Mouse (Mus musculus): Measurements from ENCODE around the gene Gm28557. TPM values are rescaled to one million over a fixed set of nuclear protein-coding genes. Genes with fewer than 3 reads are reported as not detected.
"Not testable (repeated sequence)": the region's sequence is repeated elsewhere in the genome, so short reads cannot be mapped to it uniquely, and the experiment has no call there.

Gene Gm28557
- 1 to 10 TPM; 5.1 to 8.4 (median 7.4) TPM for total RNA-seq (2022)

DNA sequence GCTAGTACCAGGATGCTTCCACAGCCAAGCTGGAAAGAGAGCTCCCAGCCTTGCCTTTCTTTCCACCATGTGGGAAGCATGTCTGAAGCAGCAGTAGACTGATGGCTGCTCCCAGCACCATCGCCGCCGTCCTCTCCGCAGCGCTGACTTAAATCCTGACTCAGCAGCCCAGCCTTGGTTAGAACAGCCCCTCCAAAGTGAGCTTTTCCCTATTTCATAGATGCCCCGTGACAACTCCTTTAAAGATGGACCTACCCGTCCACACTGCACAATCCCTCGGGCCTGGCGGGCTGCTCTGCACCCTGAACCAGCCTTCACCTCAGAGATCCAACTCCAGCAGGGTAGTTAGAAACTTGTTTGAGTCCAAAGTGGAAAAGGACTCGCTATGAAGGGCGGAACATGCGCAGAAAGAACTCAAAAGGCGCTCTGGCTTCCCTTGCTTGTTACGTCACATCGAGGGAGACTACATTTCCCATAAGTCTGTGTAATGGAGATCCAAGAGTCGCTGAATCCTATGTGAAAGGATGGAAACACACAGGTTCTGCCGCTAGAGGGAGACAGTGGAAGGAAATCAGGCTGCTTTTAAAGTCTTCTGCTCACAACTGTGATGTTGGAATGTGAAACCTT, at the start of gene Gm28557:
Gene Gm28557, minus strand, starts transcription at position 411 of the 627 bp plus-strand sequence.
- DNase-seq: peak; percentile 89

DNA sequence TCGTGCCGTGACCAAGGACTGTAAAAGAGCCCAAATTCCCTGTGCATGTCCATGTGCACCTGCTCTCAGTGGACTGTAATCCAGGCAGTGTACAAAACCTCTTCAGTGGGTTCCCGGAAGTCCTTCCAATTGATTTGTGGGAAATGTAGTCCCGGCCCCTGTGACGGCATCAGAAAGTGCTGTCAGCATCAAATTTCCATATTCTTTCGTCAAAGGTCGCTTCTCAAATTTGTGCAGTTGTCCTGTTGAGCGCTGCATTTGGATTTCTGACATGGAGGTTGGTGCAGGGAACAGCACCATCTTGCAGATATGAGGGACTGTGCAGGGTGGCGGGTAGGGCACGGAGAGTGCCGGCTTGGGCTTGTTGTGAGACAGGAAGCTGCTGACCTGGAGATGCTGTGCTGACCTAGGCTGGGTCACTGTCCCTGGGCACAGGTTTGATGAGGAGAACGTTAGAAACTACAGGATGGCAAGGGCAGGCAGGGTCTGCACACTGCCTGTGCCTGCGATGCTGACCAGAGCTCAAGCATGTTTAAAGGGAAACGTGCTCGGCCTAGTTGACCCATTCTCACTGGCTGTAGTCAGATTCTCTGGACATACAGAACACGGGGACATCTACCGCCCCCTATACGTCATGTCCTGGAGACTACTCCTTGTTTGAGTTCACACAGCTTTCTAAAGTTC, 19.8 kb upstream of the Gm28557 start:
- peak; percentile 80 for DNase-seq

DNA sequence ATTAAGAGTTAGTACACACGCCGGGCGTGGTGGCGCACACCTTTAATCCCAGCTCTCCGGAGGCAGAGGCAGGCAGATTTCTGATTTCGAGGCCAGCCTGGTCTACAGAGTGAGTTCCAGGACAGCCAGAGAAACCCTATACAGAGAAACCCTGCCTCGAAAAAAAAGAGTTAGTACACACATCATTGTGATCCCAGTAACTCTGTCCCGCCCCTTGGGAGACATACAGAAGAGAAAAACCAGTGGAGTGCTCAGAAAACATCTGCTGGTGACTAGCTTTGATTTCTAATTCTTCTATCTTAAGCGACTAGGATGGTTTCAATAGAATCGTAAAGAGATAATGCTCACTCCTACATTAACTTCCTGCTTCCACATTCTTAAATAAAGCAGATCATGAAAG, 19.1 kb upstream of the Gm28557 start:
- not testable (repeated sequence) for DNase-seq

DNA sequence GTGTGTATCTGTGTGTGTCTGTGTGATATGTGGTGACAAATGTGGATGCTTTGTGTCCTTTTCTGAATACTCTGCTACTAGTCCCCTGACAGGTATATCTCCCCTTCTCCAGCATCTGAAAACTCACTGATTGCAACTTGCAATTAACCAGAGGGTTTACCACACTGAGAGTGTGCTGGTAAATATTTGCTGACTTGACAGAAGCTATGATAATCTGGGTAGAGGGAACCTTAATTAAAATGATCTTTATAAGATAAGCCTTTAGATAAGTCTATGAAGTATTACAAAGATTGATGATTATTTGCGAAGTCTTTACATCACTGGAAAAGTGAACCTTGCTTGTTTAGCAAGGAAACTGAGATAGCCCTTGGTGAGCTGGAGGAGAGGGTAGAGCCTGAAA, 16.1 kb upstream of the Gm28557 start:
- DNase-seq: no peak

DNA sequence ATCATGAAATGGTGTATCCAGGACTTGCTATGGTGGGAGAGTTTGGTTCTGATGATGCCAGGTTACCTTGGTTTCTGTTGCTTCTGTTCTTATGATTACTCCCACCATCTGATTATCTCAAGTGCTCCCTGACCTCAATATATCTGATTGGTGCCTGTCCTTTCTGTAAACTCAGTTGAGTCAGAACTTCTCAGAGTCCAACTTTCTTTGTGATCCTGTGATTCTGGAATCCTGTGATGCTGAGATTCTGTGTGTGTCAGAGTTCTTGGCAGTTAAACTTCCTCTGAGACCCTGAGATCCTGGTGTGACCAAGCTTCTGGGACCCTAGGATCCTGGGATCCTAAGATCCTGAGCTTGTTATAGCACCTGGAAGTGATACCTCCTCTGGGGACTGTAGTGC, 13.0 kb upstream of the Gm28557 start, which contains the start of gene Zfp759:
Gene Zfp759, plus strand, starts transcription at position 301 of the 400 bp plus-strand sequence.
- DNase-seq: not testable (repeated sequence)

DNA sequence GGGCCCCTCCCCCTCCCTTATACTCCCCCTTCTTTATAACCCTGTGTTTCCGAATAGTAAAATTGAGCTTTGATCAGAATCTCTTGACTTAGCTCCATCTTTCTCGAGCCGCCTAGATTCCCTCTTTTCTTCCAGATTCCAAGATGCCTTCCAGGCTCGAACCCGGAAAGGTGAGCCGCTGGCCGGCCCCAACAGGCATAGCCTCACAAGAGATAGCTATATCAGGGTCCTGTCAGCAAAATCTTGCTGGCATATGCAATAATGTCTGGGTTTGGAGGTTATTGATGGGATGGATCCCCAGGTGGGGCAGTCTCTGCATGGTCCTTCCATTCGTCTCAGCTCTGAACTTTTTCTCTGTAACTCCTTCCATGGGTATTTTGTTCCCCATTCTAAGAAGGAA, 7.8 kb upstream of the Gm28557 start, which contains the start of gene Rslcan18:
Gene Rslcan18, minus strand, starts transcription at position 101 of the 400 bp plus-strand sequence.
- DNase-seq: not testable (repeated sequence)

DNA sequence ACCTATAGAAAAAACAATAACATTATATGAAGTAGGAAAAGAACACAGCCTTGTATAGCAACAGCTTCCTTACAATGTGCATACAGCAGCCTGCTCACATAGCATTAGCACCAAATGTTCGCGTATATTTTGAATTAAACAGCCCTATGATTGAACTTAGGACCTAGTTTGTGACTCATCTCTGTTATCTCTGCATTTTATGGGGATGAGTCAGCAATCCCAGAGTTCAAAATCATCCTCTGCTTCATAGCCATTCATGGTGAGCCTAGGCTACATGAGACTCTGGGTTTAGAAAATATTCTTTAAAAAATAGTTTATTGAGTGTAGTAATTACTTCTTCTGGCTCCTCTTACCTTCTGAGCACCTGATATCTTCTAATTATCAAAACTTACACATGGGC, 4.9 kb upstream of the Gm28557 start:
- DNase-seq: no peak

DNA sequence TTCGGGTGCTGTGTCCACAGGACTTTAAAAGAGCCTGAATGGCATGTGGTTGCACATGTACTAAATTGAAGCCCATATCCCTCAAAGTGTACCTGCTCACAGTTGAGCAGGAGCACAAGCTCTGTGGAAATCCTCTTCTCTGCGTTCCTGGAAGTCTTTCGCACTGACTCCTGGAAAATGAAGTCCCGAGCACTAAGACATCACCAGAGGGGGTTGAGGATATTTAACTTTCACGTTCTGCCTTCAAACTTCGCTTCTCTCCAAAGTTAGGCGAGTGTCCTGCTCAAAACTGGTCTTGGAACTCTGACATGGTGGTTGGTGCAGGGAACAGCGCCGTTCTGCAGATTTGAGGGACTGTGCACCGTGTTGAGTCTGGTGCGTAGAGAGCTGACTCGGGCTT, 3.7 kb upstream of the Gm28557 start:
- DNase-seq: no peak

DNA sequence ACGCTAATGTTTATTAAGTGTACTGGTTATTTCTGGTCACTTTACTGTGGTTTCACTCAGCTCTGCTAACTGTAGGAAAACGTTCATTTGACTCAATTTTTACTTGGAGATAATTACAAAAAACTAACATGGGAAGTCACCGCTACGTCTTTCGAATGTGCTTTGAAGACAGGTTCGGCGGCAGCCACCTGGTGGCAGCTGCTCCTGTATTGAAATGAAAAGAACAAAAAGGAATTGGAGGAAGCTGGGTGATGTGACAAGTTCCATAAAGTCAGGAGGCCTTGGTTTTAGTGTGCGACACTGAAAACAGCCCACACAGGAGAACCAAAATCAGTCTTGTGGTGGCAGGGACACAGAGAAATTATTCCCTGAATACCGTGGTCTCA, 410 bp upstream of the Gm28557 start:
- DNase-seq: peak; percentile 19

DNA sequence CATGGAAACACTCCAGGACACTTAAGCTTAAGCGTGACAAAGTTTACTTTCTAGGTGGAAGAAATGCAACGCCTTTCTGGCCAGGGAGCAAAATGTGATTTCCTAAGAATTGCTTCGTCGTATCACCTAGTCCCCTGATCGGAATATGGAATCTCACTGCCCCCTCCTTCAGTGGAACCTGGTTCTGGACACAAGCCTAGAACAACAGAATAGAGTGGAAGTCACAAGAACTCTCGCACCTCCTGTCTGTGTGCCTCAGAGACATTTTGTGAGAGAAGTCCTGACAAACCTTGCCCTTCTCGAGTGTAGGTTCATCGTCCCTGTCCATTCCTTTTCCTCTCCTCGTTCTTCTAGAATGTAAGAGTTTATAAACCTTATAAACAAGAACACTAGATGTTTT, 723 bp downstream of the Gm28557 start:
- DNase-seq: no peak

DNA sequence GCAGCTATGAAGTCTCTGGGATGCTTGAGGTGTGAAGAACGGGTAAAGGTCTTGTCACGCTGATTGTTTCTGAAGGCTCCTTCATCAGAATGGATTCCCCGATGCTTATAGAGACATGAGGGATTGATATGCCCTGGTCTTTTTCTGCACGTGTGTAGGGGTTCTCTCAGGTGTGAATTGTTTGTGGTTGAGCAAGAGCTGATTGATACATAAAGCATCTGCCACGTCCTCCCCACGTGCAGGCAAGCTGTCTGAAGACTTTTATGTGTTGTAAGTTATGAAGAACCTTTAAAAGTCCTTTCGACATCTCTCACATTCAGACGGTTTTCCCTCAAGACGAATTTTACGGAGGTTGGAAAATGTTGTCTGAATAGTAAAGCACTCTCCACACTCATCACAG, 10.5 kb downstream of the Gm28557 start, which contains the start of gene Zfp708:
Gene Zfp708, minus strand, starts transcription at position 101 of the 400 bp plus-strand sequence.
- DNase-seq: no peak

DNA sequence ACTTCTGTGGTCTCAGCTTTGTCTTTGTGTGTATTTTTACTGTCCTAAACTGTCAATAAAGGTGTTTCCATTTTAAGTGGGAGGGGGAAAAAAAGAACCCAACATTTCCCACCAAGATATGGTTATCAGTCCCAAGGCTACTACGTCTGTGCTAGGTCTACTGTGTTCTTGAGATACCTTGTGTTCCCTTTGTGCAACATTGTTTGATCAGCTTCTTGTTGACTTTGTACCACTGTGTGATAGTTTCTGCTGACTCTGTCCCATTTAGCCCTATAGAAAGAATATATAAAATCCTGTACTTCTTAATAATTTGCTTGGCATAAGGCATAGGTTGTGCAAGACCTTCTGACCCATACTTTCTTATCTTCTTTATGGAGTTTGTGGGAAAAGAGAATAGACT, 18.2 kb downstream of the Gm28557 start:
- DNase-seq: no peak

DNA sequence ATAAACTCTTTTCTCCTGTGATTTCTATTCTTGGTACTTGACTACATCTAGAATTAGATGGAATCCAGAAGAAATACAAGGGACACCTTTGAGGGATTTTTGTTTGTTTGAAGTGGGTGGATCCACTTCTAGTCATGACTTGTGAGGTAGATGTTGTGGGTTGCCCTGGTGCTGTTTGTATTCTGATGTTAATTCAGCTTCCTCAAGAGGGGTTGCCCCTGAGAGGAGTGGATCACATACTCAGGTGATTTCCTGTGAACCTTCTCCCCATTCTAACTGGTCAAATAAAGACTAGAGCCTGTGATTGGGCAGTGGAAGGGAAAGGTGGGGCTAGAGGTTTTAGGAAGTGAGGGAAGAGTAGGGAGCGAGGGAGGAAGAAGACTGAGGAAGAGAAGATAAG, 26.5 kb downstream of the Gm28557 start:
- DNase-seq: no peak

DNA sequence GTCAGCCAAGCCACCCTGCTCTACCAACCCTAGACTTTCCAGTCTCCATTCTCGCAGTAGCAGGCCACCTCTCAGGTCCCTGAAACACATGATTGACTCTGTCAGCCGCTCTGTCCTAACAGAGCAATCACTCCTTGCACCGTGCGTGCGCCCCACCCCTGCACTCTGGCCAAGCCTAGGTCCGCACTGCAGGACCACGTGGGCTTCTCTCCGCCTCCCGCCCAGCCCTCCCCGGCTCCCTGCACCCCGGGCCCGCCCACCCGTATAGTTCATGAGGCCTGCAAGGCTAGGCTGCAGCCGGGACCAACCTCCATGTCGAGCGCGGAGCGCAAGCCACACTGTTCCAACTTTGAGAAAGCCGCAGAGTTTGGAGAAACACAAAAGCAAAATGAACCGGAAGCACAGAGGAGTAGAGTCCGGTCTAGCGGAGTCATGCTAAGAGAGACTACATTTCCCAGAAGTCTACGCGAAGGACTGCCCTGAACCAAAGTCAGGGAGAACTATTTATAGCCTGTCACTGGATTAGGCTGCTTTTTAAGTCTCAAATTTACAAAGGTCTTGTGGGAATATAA, 27.2 kb downstream of the Gm28557 start:
- DNase-seq: peak; percentile 68

DNA sequence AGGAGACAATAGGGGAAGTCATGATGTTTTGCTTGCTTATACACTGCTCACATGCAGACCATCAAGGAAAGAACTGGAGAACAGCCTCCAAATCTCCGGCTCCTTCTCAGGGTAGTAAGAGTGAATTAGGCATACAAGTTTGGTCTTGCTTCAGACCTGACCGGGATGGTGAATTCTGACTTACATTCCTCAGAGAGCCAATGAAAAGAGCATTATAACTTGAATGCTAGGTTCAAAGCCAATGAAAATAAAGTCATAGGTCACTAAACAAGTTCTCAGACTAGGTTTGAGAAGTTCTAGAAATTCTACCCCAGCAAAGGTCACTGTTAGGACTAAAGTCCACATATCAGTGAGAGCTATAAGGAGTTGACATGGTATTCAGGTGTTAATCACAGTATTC, 31.2 kb downstream of the Gm28557 start:
- no peak for DNase-seq

DNA sequence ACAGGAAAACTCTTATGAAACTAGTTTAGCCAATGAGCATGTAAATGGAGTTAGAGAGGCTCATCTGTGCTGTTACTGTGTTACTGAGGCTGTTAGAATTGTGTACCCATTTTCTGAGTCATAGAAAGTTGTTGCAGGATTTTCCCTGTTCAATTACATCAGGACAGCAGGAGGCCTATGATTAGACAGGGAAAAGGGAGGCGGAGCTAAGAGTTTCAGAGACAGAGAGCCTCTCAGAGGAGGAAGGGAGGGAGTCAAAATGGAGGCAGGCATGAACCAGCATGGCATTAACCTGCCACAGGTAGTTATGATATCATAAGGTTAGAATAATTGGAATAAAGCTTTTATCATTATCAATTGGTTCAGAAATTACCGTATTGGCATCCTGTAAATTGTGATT, 35.6 kb downstream of the Gm28557 start:
- DNase-seq: no peak

DNA sequence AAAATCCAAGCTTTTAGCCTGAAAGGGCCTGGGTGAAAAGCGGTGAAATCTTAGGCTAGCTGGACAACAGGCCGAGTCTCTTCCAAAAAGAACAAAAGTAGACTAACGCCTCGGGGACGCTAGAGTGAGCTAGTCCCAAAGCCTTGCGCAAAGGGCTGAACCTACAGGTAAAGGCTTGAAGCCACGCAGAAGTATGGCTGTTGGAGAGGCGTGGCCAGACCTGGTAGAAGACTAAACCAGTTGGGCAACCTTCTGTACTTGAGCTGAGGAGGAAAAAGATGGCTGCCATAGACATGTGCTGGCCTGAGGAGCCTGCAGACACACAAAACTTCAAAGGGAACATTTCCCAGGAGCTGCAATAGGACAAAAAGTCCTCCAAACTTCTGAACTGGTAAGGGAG, 43.0 kb downstream of the Gm28557 start:
- no peak for DNase-seq

DNA sequence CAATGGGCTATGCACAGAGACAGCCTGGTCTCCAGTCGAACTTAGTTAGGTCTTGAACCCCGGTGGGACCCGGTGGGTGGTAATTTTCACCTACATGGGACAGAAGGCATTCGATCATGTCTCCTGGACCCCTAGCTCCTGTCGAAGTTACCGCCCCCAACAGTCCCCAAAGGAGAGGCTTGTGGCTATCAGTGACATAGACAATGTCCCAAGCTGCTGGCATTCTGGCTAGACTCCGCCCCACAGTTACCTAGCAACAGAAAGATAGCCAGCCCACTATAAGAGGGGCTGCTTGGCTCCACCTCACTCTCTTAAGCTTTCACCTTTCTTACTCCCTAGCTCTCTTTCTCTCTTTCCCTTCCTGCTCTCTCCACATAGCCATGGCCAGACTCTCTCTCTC, 46.0 kb downstream of the Gm28557 start:
- DNase-seq: no peak

DNA sequence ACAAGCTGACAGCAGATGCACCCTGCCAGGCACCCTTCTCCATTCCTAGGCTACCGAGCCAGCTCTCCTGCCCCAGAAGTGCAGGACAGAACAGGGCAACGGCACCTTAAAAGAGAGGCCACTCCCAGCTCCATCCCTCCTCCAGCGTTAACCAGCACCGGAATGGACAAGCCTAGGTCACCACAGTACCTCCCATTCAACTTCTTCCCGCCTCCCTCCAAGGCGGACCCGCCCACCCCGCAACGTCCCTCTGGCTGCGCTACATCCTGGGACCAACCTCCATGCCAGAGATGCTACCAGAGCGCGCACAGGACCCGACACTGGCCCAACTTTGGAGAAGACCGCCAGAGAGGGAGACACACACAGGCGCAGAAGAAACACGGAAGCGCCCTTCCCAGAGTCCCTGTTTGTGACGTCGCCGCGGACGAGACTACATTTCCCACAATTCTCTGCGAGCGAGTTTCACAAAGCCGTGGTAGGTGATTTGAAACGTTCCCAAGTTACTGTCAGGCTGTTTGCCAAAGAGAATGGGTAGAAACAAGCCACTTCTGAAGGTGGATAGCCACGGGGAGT, 47.5 kb downstream of the Gm28557 start, which contains the start of gene Zfp712:
Gene Zfp712, minus strand, starts transcription at position 385 of the 573 bp plus-strand sequence.
- DNase-seq: peak; percentile 92

DNA sequence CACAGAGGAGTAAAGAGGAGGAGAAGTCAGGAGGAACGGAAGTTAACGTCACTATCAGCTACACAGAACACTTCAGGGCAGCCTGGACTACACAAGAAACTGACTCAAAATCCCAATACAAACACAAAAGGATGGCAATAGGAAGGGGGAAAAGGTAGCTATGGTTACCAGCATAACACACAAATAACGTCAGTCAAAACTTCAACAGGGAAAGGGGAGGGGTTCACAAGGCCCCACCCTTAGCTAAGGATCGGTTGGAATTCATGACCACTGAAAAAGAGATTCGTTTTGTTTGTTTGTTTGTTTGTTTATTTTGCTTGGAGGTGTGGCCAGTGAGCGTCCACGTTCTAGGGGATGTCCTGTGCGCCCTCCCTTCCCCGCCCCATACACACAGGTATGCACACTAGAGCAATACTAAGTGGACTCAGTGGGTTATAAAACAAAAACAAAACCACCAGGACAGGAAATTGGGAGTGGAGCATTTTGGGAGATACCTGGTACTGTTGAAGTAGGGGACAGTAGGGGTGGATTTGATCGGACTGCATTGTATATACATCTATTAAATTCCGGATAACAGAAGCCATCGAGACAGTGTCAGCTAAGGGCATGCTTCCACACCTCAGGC, 48.1 kb downstream of the Gm28557 start:
- no peak for DNase-seq
